Mouse (Mus musculus) effector memory CD4-positive, alpha-beta T cell, adult 5 months (primary cell): Measurements from ENCODE around the gene 4930563M21Rik. TPM values are rescaled to one million over a fixed set of nuclear protein-coding genes. Genes with fewer than 3 reads are reported as not detected.

ENCODE experiments used
- polyA plus RNA-seq: library from polyadenylated mRNA; unstranded; fragments of 100-300 nt; shearing (Covaris generic); gene quantifications from one replicate; pipeline ENCODE4 v1.2.1, GENCODE M21; 2017

4930563M21Rik gene
- polyA plus RNA-seq: not detected

GRCm38 (mm10) chr9:56010450-56010849 lies at the start of gene 4930563M21Rik:
Gene 4930563M21Rik (minus strand): TSS chr9:56010550.

GRCm38 (mm10) chr9:56041372-56042180 lies 31.2 kb upstream of the 4930563M21Rik start, which contains the start of gene Rcn2:
Gene Rcn2 (plus strand): TSS chr9:56041845.

GRCm38 (mm10) chr9:55937664-55938617 lies 72.4 kb downstream of the 4930563M21Rik start, which contains the start of gene Scaper:
Gene Scaper (minus strand): TSS chr9:55938119.

Other genes starting within 250 kb of the 4930563M21Rik start
- gene Scaper, start 72.4 kb downstream of the 4930563M21Rik start, polyA plus RNA-seq: 27.4 TPM
- gene Rcn2, start 31.3 kb upstream of the 4930563M21Rik start, polyA plus RNA-seq: 51.6 TPM
- gene Pstpip1, start 79.4 kb upstream of the 4930563M21Rik start, polyA plus RNA-seq: 174 TPM
- gene Tspan3, start 154.9 kb upstream of the 4930563M21Rik start, polyA plus RNA-seq: 99.6 TPM